Mouse (Mus musculus): Measurements from ENCODE around the gene Zbtb3. TPM values are rescaled to one million over a fixed set of nuclear protein-coding genes. Genes with fewer than 3 reads are reported as not detected.

The Zbtb3 gene
- polyA plus RNA-seq, 1 experiment from 2014 or later: 9.6 TPM

DNA sequence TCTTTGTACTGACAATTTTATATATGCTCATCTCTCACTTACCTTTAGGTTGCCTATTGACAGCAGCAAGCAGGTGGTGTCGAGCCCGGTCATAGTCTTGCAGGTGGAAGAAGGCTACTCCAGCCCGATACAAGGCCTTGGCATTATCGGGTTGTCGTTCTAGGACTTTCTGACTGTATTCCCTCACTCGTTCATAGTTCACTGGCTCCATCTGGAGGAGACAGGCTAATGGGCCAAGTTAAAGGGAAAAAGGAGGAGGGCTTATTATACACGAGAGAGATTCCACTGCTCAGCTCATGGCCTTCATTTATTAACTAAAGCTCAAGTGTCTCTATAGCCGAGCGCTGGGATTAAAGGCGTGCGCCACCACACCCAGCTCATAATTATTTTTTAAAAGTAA lies 13.5 kb downstream of the Zbtb3 start:
- 72% methylated on average over 11 of the region's 11 CpGs for WGBS
- no peaks in the 10 kb centered on the region for H3K27me3 ChIP-seq
- H3K9me3 ChIP-seq: no peaks in the 10 kb centered on the region
- H3K27ac ChIP-seq (replicated peaks): no peak overlapping the region
- peak overlapping the region; percentile 22; the same call in 1 of the 2 replicates for H3K9ac ChIP-seq (replicated peaks)
- H3K4me1 ChIP-seq: peaks cover 37% of the 10 kb centered on the region
- H3K4me3 ChIP-seq: no peak overlapping the region
- H3K36me3 ChIP-seq: peaks cover 38% of the 10 kb centered on the region
- ATAC-seq (replicated peaks): no peak
- H3K4me2 ChIP-seq (replicated peaks): no peak overlapping the region

DNA sequence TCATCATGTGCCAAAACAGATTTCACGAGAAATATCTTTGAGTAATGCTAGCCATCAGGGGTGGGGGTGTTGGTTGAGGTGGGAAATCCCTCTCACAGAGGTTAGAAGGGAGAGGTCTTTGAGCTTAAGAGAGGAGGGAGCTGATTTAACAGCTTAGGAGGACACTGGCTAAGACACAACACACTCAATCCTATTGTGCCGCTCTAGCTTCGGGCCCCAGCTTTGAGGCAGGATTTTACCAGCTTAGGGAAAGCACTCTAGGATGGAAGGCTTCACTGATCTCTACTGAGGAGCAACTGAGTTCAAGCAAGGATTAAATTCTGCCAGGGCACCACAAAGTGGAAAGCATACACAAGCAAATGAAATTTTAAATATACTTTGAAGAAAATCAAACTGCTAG lies 14.6 kb downstream of the Zbtb3 start:
- H3K4me2 ChIP-seq (replicated peaks): peak overlapping the region; percentile 26
- WGBS: 53% methylated on average over 3 of the region's 3 CpGs
- ATAC-seq (replicated peaks): no peak
- no peak overlapping the region for H3K27ac ChIP-seq (replicated peaks)
- H3K36me3 ChIP-seq: peaks cover 28% of the 10 kb centered on the region
- H3K4me1 ChIP-seq: peaks cover 48% of the 10 kb centered on the region
- H3K27me3 ChIP-seq: no peaks in the 10 kb centered on the region
- no peaks in the 10 kb centered on the region for H3K9me3 ChIP-seq
- 0 out of 2 replicates have a peak overlapping the region, but pooled peaks have one; percentile 3 for H3K4me3 ChIP-seq
- H3K9ac ChIP-seq (replicated peaks): peak overlapping the region; percentile 17; the same call in 1 of the 2 replicates

DNA sequence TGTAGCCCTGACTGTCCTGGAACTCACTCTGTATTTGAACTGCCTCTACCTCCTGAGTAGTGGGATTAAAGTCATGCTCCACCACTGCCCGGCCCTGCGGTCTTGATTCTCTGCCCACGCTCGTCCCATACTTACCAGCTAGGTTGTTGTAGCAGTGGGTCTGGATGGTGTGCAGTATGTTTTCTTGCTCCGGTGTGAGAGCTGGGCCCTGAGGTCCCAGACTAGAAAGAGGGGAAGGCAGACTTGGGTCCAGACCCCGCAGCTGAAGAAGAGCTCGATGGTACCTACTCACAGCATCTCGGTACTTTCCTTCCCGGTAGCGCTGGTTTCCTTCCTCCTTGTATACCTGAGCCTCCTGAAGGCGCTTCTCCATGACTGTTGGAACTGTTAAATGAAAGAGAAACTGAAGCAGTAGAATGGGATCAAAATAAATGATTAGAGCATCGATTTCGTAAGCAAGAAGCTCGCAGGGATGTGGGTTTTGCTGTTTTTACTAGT lies 16.0 kb downstream of the Zbtb3 start:
- Histone ChIP-seq H3K36me3 (peaks cover 22% of the 10 kb centered on the region), H3K4me3 (peak overlapping the region; percentile 74), H3K9me3 (no peaks in the 10 kb centered on the region), H3K9ac (replicated peaks) (peak overlapping the region; percentile 65), H3K27me3 (no peaks in the 10 kb centered on the region), H3K27ac (replicated peaks) (peak overlapping the region; percentile 98), H3K4me2 (replicated peaks) (peak overlapping the region; percentile 89), H3K4me1 (peaks cover 61% of the 10 kb centered on the region)
- ATAC-seq (replicated peaks): no peak
- WGBS: 27% methylated on average over 14 of the region's 14 CpGs

DNA sequence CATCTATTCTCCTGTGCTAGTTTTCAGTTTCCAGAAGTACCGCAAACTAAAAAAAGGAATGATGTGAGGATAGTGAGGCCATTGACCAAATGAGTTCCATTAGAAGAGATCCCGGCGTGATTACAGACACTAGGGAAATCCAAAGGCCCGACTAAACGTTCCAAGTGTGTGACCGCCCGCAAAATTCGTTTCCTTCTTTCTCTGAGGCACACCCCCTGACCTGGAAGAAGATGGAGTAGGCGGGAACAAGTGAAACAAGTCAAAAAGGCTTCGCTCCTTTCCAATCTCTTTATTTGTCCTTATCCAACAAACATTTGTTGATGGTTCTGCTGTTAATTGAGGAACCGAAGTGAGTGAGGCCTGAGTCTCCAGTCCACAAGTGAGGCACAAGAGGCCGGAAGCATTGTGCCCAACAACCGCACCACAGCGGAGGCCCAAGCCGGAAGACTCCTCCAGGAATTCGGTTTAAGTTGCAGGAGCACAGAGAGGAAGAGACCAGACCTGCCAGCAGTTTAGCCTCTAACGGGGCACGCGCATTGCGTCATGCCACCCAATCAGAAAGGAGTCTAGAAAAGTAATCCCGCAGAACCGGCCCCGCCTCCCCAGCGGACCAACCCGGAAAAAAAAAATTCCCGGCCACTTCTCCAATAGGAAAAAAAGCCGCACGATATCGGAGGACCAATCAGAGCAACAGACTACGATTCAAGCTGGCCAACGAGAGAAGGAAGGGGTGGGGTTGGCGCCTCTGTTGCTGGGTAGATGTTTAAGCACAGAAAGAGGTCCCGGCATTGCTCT lies 16.6 kb downstream of the Zbtb3 start, which contains the start of gene Ttc9c:
Gene Ttc9c, minus strand, starts transcription at position 533 of the 795 bp plus-strand sequence.
- under 1% methylated on average over 33 of the region's 33 CpGs for WGBS
- peak; percentile 94 for ATAC-seq (replicated peaks)
- Histone ChIP-seq H3K9ac (replicated peaks) (peak within 1 kb of the TSS; percentile 76), H3K4me3 (peak within 1 kb of the TSS; percentile 74), H3K27ac (replicated peaks) (peak within 1 kb of the TSS; percentile 98), H3K27me3 (no peaks in the 10 kb centered on the region), H3K4me2 (replicated peaks) (peak within 1 kb of the TSS; percentile 89), H3K9me3 (no peaks in the 10 kb centered on the region), H3K36me3 (peaks cover 23% of the 10 kb centered on the region), H3K4me1 (peaks cover 63% of the 10 kb centered on the region)

DNA sequence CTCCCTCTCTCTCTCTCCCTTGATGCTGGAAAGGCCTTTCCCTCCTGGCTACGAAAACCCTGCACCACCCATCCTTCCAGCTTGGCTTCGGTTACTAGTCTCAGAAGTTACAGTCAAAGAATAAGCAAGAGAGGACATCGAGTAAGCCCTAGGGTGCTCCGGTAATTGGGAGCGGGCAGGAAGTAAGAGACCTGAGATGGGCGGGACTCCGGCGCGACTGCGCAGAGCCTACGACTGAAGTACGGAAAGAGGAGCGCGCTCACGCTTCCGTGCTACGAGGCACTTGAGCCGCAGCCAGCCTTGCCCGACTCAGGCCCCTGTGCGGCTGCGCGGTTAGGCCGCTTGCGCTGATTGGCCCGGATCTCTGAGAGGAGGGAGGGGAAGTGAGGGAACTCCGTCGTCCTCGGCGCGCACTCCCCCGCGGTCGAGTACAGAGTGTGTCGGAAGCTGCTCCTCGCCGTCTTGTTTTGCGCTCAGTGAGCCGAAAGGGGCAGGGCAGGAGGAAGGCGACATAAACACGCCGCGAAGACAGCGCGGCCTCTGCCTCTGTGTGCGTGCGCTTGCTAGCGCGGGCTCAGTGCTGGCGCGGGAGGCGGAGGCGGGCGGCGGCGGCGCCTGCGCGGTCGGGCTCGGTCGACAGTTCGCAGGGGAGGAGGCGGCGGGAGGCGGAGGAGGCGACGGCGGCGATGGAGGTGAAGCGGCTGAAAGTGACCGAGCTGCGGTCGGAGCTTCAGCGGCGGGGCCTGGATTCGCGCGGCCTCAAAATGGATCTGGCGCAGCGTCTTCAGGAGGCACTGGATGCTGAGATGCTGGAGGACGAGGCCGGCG lies 17.5 kb downstream of the Zbtb3 start, which contains the start of gene Hnrnpul2:
Gene Hnrnpul2, plus strand, starts transcription at position 415 of the 828 bp plus-strand sequence.
- WGBS: 0% methylated on average over 83 of the region's 83 CpGs

DNA sequence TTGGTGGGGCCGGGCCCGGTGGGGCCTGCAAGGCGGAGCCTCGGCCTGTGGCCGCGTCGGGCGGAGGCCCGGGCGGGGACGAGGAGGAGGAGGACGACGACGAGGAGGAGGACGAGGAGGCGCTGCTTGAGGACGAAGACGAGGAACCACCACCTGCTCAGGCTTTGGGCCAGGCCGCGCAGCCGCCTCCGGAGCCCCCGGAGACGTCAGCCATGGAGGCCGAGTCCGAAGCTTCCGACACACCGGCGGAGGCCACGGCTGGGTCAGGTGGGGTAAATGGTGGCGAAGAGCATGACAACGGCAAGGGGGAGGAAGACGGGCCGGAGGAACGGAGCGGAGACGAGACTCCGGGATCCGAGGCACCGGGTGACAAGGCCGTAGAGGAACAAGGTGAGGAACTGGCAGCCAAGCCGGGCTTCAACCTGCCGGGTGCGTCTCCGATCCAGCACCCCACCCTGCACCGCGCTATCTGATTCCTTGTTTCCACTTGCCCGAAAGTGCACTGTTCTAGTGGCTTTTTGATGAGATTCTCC lies 18.1 kb downstream of the Zbtb3 start:
- Histone ChIP-seq H3K27me3 (no peaks in the 10 kb centered on the region), H3K9ac (replicated peaks) (peak overlapping the region; percentile 76), H3K9me3 (no peaks in the 10 kb centered on the region), H3K4me2 (replicated peaks) (peak overlapping the region; percentile 89), H3K4me3 (peak overlapping the region; percentile 74), H3K36me3 (peaks cover 30% of the 10 kb centered on the region), H3K4me1 (peaks cover 56% of the 10 kb centered on the region), H3K27ac (replicated peaks) (peak overlapping the region; percentile 98)
- ATAC-seq (replicated peaks): peak; percentile 17
- under 1% methylated on average over 48 of the region's 48 CpGs for WGBS

More for the DNA sequence above, 17.5 kb downstream of the Zbtb3 start, which contains the start of gene Hnrnpul2:
- no peaks in the 10 kb centered on the region for H3K27me3 ChIP-seq
- peaks cover 25% of the 10 kb centered on the region for H3K36me3 ChIP-seq
- peaks cover 57% of the 10 kb centered on the region for H3K4me1 ChIP-seq
- H3K9me3 ChIP-seq: no peaks in the 10 kb centered on the region
- peak within 1 kb of the TSS; percentile 74 for H3K4me3 ChIP-seq
- H3K9ac ChIP-seq (replicated peaks): peak within 1 kb of the TSS; percentile 76
- peak; percentile 96 for ATAC-seq (replicated peaks)
- H3K27ac ChIP-seq (replicated peaks): peak within 1 kb of the TSS; percentile 98
- H3K4me2 ChIP-seq (replicated peaks): peak within 1 kb of the TSS; percentile 89

DNA sequence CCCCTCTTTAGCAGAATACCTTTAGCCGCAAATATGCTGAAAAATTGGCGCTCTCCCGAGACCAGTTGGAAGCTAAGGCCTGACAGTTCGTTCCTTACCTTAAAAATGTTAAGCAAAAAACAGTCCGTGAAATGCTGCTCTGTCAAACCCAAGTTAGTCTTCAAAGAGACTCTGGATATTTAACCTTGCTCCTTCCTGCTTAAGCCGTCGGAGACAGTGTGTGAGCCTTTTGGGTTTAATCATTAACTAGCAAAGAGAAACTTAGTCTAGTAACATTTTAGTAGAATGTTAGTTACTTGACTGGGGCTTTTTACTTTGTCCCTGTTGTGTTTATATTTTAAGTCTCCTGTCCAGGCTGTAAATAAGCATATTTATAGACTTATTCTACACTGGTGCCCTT lies 18.8 kb downstream of the Zbtb3 start:
- Histone ChIP-seq H3K4me1 (peaks cover 49% of the 10 kb centered on the region), H3K9ac (replicated peaks) (peak overlapping the region; percentile 76), H3K27me3 (no peaks in the 10 kb centered on the region), H3K9me3 (no peaks in the 10 kb centered on the region), H3K27ac (replicated peaks) (0 out of 2 replicates have a peak overlapping the region, but pooled peaks have one; percentile 98), H3K36me3 (peaks cover 36% of the 10 kb centered on the region), H3K4me3 (peak overlapping the region; percentile 74), H3K4me2 (replicated peaks) (peak overlapping the region; percentile 89)
- WGBS: under 1% methylated on average over 7 of the region's 7 CpGs
- ATAC-seq (replicated peaks): no peak

DNA sequence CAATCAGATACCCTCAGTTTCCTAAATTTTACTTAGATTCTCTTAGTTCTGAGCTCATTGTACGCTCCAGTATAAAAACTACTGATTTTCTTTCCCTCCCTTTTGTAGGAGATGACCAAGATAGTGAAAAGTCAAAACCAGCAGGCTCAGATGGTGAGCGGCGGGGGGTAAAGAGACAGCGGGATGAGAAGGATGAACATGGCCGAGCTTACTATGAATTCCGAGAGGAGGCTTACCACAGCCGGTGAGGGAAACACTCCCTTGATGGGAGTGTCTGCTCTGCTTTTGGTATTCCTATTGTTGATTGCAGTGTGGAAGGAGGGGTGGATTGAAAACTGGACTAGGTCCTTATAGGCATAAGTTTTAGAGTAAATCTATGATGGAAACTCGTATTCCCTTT lies 20.3 kb downstream of the Zbtb3 start:
- no peak overlapping the region for H3K27ac ChIP-seq (replicated peaks)
- H3K9ac ChIP-seq (replicated peaks): peak overlapping the region; percentile 76
- ATAC-seq (replicated peaks): no peak
- no peaks in the 10 kb centered on the region for H3K27me3 ChIP-seq
- H3K9me3 ChIP-seq: no peaks in the 10 kb centered on the region
- 69% methylated on average over 8 of the region's 8 CpGs for WGBS
- H3K4me1 ChIP-seq: peaks cover 34% of the 10 kb centered on the region
- peaks cover 49% of the 10 kb centered on the region for H3K36me3 ChIP-seq
- H3K4me3 ChIP-seq: peak overlapping the region; percentile 74
- peak overlapping the region; percentile 89 for H3K4me2 ChIP-seq (replicated peaks)

DNA sequence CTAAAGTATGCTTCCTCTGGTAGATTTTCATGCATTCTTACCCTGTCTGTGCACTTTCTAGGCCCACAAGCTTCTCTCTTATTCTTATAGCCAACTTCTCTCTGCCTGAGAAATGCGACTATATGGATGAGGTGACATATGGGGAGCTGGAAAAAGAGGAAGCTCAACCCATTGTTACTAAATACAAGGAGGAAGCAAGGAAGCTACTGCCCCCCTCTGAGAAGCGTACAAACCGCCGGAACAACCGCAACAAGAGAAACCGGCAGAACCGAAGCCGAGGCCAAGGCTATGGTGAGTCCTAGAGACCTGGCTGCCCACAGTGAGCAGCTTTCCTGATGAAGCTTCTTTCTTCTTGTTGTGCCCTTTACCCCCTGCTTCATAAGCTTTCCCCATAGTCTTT lies 27.3 kb downstream of the Zbtb3 start, which contains the start of gene AC129217.1:
Gene AC129217.1, plus strand, starts transcription at position 114 of the 400 bp plus-strand sequence.
- Histone ChIP-seq H3K27me3 (no peaks in the 10 kb centered on the region), H3K36me3 (peaks cover 97% of the 10 kb centered on the region), H3K4me3 (no peak within 1 kb of the TSS), H3K4me2 (replicated peaks) (no peak within 1 kb of the TSS), H3K9ac (replicated peaks) (no peak within 1 kb of the TSS), H3K4me1 (no peaks in the 10 kb centered on the region), H3K27ac (replicated peaks) (0 out of 2 replicates have a peak within 1 kb of the TSS, but pooled peaks have one; percentile 17), H3K9me3 (no peaks in the 10 kb centered on the region)
- ATAC-seq (replicated peaks): no peak
- 86% methylated on average over 8 of the region's 8 CpGs for WGBS

DNA sequence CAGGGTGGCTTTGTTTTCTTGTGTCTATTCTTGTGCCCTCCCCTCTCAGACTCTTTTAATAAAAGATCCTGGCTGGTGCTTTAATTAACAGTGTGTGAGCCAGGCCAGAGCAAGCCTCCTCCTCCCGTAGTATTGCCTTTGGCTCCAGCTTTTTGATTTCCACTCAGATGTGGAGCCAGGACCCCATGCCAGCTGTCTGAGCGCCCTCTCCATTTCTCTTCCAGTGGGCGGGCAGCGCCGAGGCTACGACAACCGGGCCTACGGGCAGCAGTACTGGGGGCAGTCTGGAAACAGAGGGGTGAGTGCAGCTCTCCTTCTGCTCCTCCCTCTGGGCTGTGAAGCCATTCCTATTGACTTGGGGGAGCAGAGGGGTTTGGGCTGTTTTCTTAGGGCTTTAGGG lies 28.3 kb downstream of the Zbtb3 start:
- Histone ChIP-seq H3K4me2 (replicated peaks) (no peak overlapping the region), H3K4me3 (no peak overlapping the region), H3K27me3 (no peaks in the 10 kb centered on the region), H3K36me3 (peaks cover 94% of the 10 kb centered on the region), H3K27ac (replicated peaks) (0 out of 2 replicates have a peak overlapping the region, but pooled peaks have one; percentile 17), H3K9me3 (no peaks in the 10 kb centered on the region), H3K9ac (replicated peaks) (no peak overlapping the region), H3K4me1 (no peaks in the 10 kb centered on the region)
- 0 out of 2 replicates have a peak, but pooled peaks have one; percentile 32 for ATAC-seq (replicated peaks)
- WGBS: 80% methylated on average over 8 of the region's 8 CpGs

DNA sequence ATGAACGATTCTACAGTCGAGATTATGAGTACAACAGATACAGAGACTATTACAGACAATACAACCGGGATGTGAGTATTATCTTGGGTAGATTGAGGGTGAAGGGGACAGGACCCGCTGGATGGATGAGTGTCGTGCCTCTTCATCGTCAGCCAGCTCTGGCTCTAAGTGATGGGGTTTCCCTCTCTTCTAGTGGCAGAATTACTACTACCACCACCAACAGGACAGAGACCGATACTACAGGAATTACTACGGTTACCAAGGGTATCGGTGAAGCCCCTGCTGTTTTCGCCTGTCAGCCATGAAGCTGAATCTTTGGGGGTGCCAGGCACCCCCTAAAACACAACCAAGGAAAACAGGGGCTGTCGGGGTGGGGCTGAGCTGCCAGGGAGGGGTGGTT lies 28.9 kb downstream of the Zbtb3 start:
- no peak overlapping the region; the same call in 1 of the 2 replicates for H3K27ac ChIP-seq (replicated peaks)
- H3K4me2 ChIP-seq (replicated peaks): no peak overlapping the region
- H3K4me3 ChIP-seq: no peak overlapping the region
- no peaks in the 10 kb centered on the region for H3K9me3 ChIP-seq
- no peak overlapping the region for H3K9ac ChIP-seq (replicated peaks)
- no peaks in the 10 kb centered on the region for H3K27me3 ChIP-seq
- 75% methylated on average over 11 of the region's 11 CpGs for WGBS
- no peaks in the 10 kb centered on the region for H3K4me1 ChIP-seq
- peaks cover 94% of the 10 kb centered on the region for H3K36me3 ChIP-seq
- no peak for ATAC-seq (replicated peaks)
